In the genomic region with DNA sequence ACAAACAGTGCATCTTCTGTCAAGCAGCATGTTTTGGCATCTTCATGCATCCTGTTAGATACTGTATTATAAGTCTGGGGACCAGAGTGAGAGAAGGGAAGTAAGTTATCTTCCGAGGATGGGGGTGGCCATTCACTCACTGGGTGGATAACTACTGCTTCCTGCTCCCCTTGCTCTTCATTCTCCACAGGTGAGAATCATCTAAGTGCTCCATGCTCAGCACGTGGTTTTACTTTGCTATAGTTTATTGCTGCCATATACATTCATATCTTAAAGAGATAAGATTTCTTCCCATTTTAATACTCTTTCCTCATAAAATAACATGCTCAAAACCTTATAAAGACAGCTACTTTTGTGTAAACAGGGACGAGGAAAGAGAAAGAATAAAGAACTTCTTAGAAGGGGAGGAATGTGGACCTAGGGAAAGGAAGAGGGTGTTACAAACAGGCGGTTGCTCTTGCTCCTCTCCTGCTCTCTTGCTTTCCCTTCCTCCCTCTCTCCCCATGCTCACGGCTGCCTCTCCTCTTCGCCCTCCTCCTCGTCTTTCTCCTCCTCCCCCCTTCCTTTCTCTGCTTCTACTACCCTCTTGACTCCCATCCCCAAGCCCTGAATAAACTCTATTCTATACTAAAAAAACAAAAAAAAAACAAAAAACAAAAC, we compare ENCODE assay signal across 23 mouse cellular contexts.
"Had no signal": no experiment of that assay in that cellular context is flagged by ENCODE, and none has a peak within 500 bp of the region (broad histone marks: within the 10 kb centered on the region; RNA-seq: fewer than 3 reads in every experiment).

No protein-coding gene starts in this region.

- H3K9ac ChIP-seq: heart, embryonic 12.5 days; hindbrain, embryonic 13.5 days; hindbrain, embryonic 15.5 days; kidney, embryonic 15.5 days; limb, embryonic 13.5 days; limb, embryonic 15.5 days; liver, embryonic 12.5 days; liver, embryonic 14.5 days had no signal

- H3K4me3 ChIP-seq: heart, embryonic 10.5 days; heart, embryonic 12.5 days; hindbrain, embryonic 13.5 days; hindbrain, embryonic 15.5 days; kidney, embryonic 15.5 days; limb, embryonic 13.5 days; limb, embryonic 15.5 days; liver, embryonic 12.5 days had no signal

- H3K36me3 ChIP-seq: heart, embryonic 10.5 days; heart, embryonic 12.5 days; hindbrain, embryonic 13.5 days; hindbrain, embryonic 15.5 days; kidney, embryonic 15.5 days; limb, embryonic 13.5 days; limb, embryonic 15.5 days; liver, embryonic 12.5 days had no signal

- ATAC-seq: inflammation-experienced regulatory T-cells, adult 6 months; liver, embryonic 12.5 days had no signal

- DNase-seq: gastrocnemius, postnatal 14 days; gastrocnemius, postnatal 36 days; heart, adult 18-20 months; heart, postnatal 10 days; heart, postnatal 36 days; kidney, adult 18-20 months; kidney, adult 8-10 months; kidney, postnatal 14 days; kidney, postnatal 36 days; layer of hippocampus, adult 9-11 months; layer of hippocampus, postnatal 36 days; left cerebral cortex, postnatal 4 days had no signal

- H3K9me3 ChIP-seq: heart, embryonic 10.5 days; heart, embryonic 12.5 days; hindbrain, embryonic 13.5 days; hindbrain, embryonic 15.5 days; kidney, embryonic 15.5 days; limb, embryonic 13.5 days; limb, embryonic 15.5 days; liver, embryonic 12.5 days had no signal

- H3K4me2 ChIP-seq: heart, embryonic 12.5 days; hindbrain, embryonic 13.5 days; hindbrain, embryonic 15.5 days; kidney, embryonic 15.5 days; limb, embryonic 13.5 days; limb, embryonic 15.5 days; liver, embryonic 12.5 days had no signal

- H3K4me1 ChIP-seq: limb, embryonic 15.5 days; liver, embryonic 12.5 days had no signal

- H3K27me3 ChIP-seq: heart, embryonic 12.5 days; hindbrain, embryonic 13.5 days; hindbrain, embryonic 15.5 days; kidney, embryonic 15.5 days; limb, embryonic 13.5 days; limb, embryonic 15.5 days; liver, embryonic 12.5 days had no signal

- H3K27ac ChIP-seq: heart, embryonic 10.5 days; hindbrain, embryonic 13.5 days; hindbrain, embryonic 15.5 days; kidney, embryonic 15.5 days; kidney, postnatal 0 days; limb, embryonic 13.5 days; limb, embryonic 15.5 days; liver, embryonic 12.5 days; liver, embryonic 14.5 days had no signal
